Mouse (Mus musculus) cerebellum, adult 2 months (tissue): Measurements from ENCODE around the gene Yipf3. TPM values are rescaled to one million over a fixed set of nuclear protein-coding genes. Genes with fewer than 3 reads are reported as not detected.
A peak's percentile ranks its signal among the peaks of the same experiment; 100 is the strongest.

Source experiments
- DNase-seq, 2 experiments: peaks; one replicate each; pipeline ENCODE4 v3.0.0; 2021
- H3K27ac ChIP-seq: fragments of 200-500 bp; 2 replicates; pipeline ENCODE4 v1.5.1; 2012; ENCODE audit warnings: low read length, control low read depth, inconsistent platforms; ENCODE audit not compliant: insufficient read depth
- H3K27me3 ChIP-seq: fragments of 200-500 bp; 2 replicates; pipeline ENCODE4 v1.6.1; 2012; ENCODE audit warnings: inconsistent platforms, mild to moderate bottlenecking, low read length, moderate library complexity; ENCODE audit not compliant: control insufficient read depth, insufficient read depth
- H3K4me1 ChIP-seq: fragments of 200-500 bp; 2 replicates; pipeline ENCODE4 v1.6.1; 2011; ENCODE audit warnings: low read length; ENCODE audit not compliant: control insufficient read depth, insufficient read depth
- H3K4me3 ChIP-seq: fragments of 200-500 bp; replicated peaks from 2 replicates; pipeline ENCODE3; 2011; ENCODE audit warnings: mild to moderate bottlenecking, low read depth, low read length, control low read depth; ENCODE audit not compliant: insufficient read depth
- CTCF ChIP-seq: fragments of 200-500 bp; IDR thresholded peaks from 2 replicates; pipeline ENCODE4 v1.5.1; 2011; ENCODE audit warnings: low read depth, mild to moderate bottlenecking, control low read depth, low read length, moderate library complexity, borderline replicate concordance; ENCODE audit not compliant: insufficient read depth
- POLR2A ChIP-seq: fragments of 200-500 bp; IDR thresholded peaks from 2 replicates; pipeline ENCODE4 v1.6.1; 2011; ENCODE audit warnings: low read length, control low read depth, borderline replicate concordance; ENCODE audit not compliant: insufficient read depth
- WGBS: fragments of 180-500 bp; shearing (Covaris S2); methylation state at CpG from one replicate; pipeline ENCODE4 v1.1.7; 2018; 5-methylcytosine and 5-hydroxymethylcytosine counted together
- polyA plus RNA-seq: library from polyadenylated mRNA; depleted of rRNA; stranded (reverse); fragments of >200 nt; gene quantifications from 2 replicates; pipeline ENCODE4 v1.2.3, GENCODE M21; 2012; rRNA removed

Yipf3 gene
- polyA plus RNA-seq, 1 experiment: 111 TPM

- no peak overlapping the region for H3K4me3 ChIP-seq
- no peaks in the 10 kb centered on the region for H3K4me1 ChIP-seq
- WGBS: 50% methylated on average over 6 of the region's 6 CpGs
- no peak overlapping the region for H3K27ac ChIP-seq
- TF ChIP-seq POLR2A (no peak), CTCF (no peak)
- H3K27me3 ChIP-seq: no peaks in the 10 kb centered on the region
- no peak for DNase-seq
Observed at GRCm38 (mm10) chr17:46296601-46297000, 48.7 kb downstream of the Yipf3 start.

- DNase-seq: no peak
- peak overlapping the region; percentile 57 for H3K4me3 ChIP-seq
- 7% methylated on average over 6 of the region's 6 CpGs for WGBS
- no peak for TF ChIP-seq POLR2A
- no peak for TF ChIP-seq CTCF
- H3K4me1 ChIP-seq: no peaks in the 10 kb centered on the region
- H3K27me3 ChIP-seq: no peaks in the 10 kb centered on the region
- H3K27ac ChIP-seq: no peak overlapping the region
Observed at GRCm38 (mm10) chr17:46297028-46297363, 49.1 kb downstream of the Yipf3 start.

GRCm38 (mm10) chr17:46297364-46298219 lies 49.7 kb downstream of the Yipf3 start, which contains the start of gene Dlk2:
TSS of gene Dlk2 (plus strand) at chr17:46297421.
- TF ChIP-seq POLR2A (no peak), CTCF (no peak)

GRCm38 (mm10) chr17:46298220-46298913 lies 50.5 kb downstream of the Yipf3 start:
- Histone ChIP-seq H3K4me1 (no peaks in the 10 kb centered on the region), H3K27me3 (no peaks in the 10 kb centered on the region), H3K4me3 (peak overlapping the region; percentile 56), H3K27ac (no peak overlapping the region)
- DNase-seq: peak; percentile 78 to 89
- TF ChIP-seq CTCF (peak; percentile 89), POLR2A (no peak)
- under 1% methylated on average over 48 of the region's 48 CpGs for WGBS

More at GRCm38 (mm10) chr17:46297364-46298219, 49.7 kb downstream of the Yipf3 start, which contains the start of gene Dlk2:
- H3K27me3 ChIP-seq: no peaks in the 10 kb centered on the region
- under 1% methylated on average over 65 of the region's 86 CpGs for WGBS
- H3K27ac ChIP-seq: no peak within 1 kb of the TSS
- no peaks in the 10 kb centered on the region for H3K4me1 ChIP-seq
- DNase-seq: peak in 1 of 2 experiments; percentile 38
- H3K4me3 ChIP-seq: peak within 1 kb of the TSS; percentile 57

- WGBS: 77% methylated on average over 12 of the region's 12 CpGs
- no peak overlapping the region for H3K4me3 ChIP-seq
- H3K4me1 ChIP-seq: no peaks in the 10 kb centered on the region; the same call in 1 of the 2 replicates
- H3K27ac ChIP-seq: no peak overlapping the region
- TF ChIP-seq POLR2A (no peak), CTCF (no peak)
- DNase-seq: no peak
- no peaks in the 10 kb centered on the region for H3K27me3 ChIP-seq
Observed at GRCm38 (mm10) chr17:46301892-46302291, 54.0 kb downstream of the Yipf3 start.

Other genes starting within 250 kb of the Yipf3 start
- 195 and 196 TPM in 2 replicates for gene Vegfa, start 215.7 kb upstream of the Yipf3 start, polyA plus RNA-seq
- 131 and 134 TPM in 2 replicates for gene Mrps18a, start 137.1 kb upstream of the Yipf3 start, polyA plus RNA-seq
- gene Rsph9, start 103.9 kb upstream of the Yipf3 start, polyA plus RNA-seq: 10.5 and 11.9 TPM in 2 replicates
- 17.4 TPM in 2 replicates for gene Mad2l1bp, start 94.5 kb upstream of the Yipf3 start, polyA plus RNA-seq
- 194 and 205 TPM in 2 replicates for gene Gtpbp2, start 87.0 kb upstream of the Yipf3 start, polyA plus RNA-seq
- 5.8 and 6.7 TPM in 2 replicates for gene Polh, start 45.4 kb upstream of the Yipf3 start, polyA plus RNA-seq
- gene Xpo5, start 45.3 kb upstream of the Yipf3 start, polyA plus RNA-seq: 39.1 and 40.7 TPM in 2 replicates
- 62.5 and 65.2 TPM in 2 replicates for gene Polr1c, start within 50 bp of the Yipf3 start, polyA plus RNA-seq
- 26.8 and 28.1 TPM in 2 replicates for gene Lrrc73, start 5.5 kb downstream of the Yipf3 start, polyA plus RNA-seq
- 64.8 and 65.9 TPM in 2 replicates for gene Tjap1, start 34.9 kb downstream of the Yipf3 start, polyA plus RNA-seq
- 8.8 and 9.0 TPM in 2 replicates for gene Dlk2, start 49.3 kb downstream of the Yipf3 start, polyA plus RNA-seq
- 17.2 and 18.6 TPM in 2 replicates for gene Abcc10, start 80.3 kb downstream of the Yipf3 start, polyA plus RNA-seq
- gene Zfp318, start 135.7 kb downstream of the Yipf3 start, polyA plus RNA-seq: 27.4 and 27.8 TPM in 2 replicates
- gene Crip3, start 180.8 kb downstream of the Yipf3 start, polyA plus RNA-seq: 3.7 and 4.6 TPM in 2 replicates
- 0.71 and 0.72 TPM in 2 replicates for gene Slc22a7, start 190.4 kb downstream of the Yipf3 start, polyA plus RNA-seq
- gene Ttbk1, start 239.6 kb downstream of the Yipf3 start, polyA plus RNA-seq: 46.7 and 47.4 TPM in 2 replicates
- gene Dnph1, start 248.6 kb downstream of the Yipf3 start, polyA plus RNA-seq: 5.3 and 5.6 TPM in 2 replicates